Mouse (Mus musculus): Measurements from ENCODE around the gene Gpn3. TPM values are rescaled to one million over a fixed set of nuclear protein-coding genes. Genes with fewer than 3 reads are reported as not detected.

Gpn3 gene
- polyA plus RNA-seq (2014; fragmentation: Nextera tagmentation; extraction: Ambion mirVana): 65.0 and 77.7 TPM in 2 replicates

- ATAC-seq (replicated peaks; ENCODE audit: low FRiP score): peak; percentile 80
- peak; percentile 91 for DNase-seq (ENCODE audit: low spot score)
- WGBS: under 1% methylated on average over 29 of the region's 46 CpGs
Observed at GRCm38 (mm10) chr5:122371591-122372191, at the start of gene Gpn3. Gene Gpn3, plus strand, starts transcription at chr5:122371876.

GRCm38 (mm10) chr5:122323523-122323922 is 48.2 kb upstream of the Gpn3 start:
- Histone ChIP-seq H3K27ac (ENCODE audit: low read depth, low read length) (no peak overlapping the region), H3K4me1 (replicated peaks; ENCODE audit: control insufficient read depth, insufficient read depth, low read length) (no peaks in the 10 kb centered on the region), H3K9ac (ENCODE audit: low read length) (no peak overlapping the region), H3K4me2 (ENCODE audit: low read depth, low read length, severe bottlenecking) (no peak overlapping the region), H3K27me3 (ENCODE audit: control insufficient read depth, insufficient read depth, low read length) (no peaks in the 10 kb centered on the region), H3K36me3 (ENCODE audit: control insufficient read depth, insufficient read depth, low read length) (no peaks in the 10 kb centered on the region; the same call in 1 of the 2 replicates), H3K9me3 (ENCODE audit: control insufficient read depth, low read length) (no peaks in the 10 kb centered on the region), H3K4me3 (ENCODE audit: low read depth, low read length) (no peak overlapping the region)
- ATAC-seq (replicated peaks; ENCODE audit: low FRiP score): no peak
- WGBS: 64% methylated on average over 8 of the region's 8 CpGs
- DNase-seq (ENCODE audit: low spot score): peak; percentile 60

More at GRCm38 (mm10) chr5:122371591-122372191, at the start of gene Gpn3:
- Histone ChIP-seq H3K27ac (ENCODE audit: low read depth, low read length) (peak within 1 kb of the TSS; percentile 96), H3K4me1 (replicated peaks; ENCODE audit: control insufficient read depth, insufficient read depth, low read length) (no peaks in the 10 kb centered on the region; the same call in 1 of the 2 replicates), H3K36me3 (ENCODE audit: control insufficient read depth, insufficient read depth, low read length) (peaks cover 4% of the 10 kb centered on the region), H3K9me3 (ENCODE audit: control insufficient read depth, low read length) (no peaks in the 10 kb centered on the region), H3K4me3 (ENCODE audit: low read depth, low read length) (peak within 1 kb of the TSS; percentile 74), H3K9ac (ENCODE audit: low read length) (peak within 1 kb of the TSS; percentile 81), H3K4me2 (ENCODE audit: low read depth, low read length, severe bottlenecking) (peak within 1 kb of the TSS; percentile 71), H3K27me3 (ENCODE audit: control insufficient read depth, insufficient read depth, low read length) (no peaks in the 10 kb centered on the region)

- H3K4me3 ChIP-seq (ENCODE audit: low read depth, low read length): no peak overlapping the region
- no peaks in the 10 kb centered on the region for H3K9me3 ChIP-seq (ENCODE audit: control insufficient read depth, low read length)
- no peak overlapping the region for H3K9ac ChIP-seq (ENCODE audit: low read length)
- H3K4me2 ChIP-seq (ENCODE audit: low read depth, low read length, severe bottlenecking): no peak overlapping the region
- H3K27me3 ChIP-seq (ENCODE audit: control insufficient read depth, insufficient read depth, low read length): no peaks in the 10 kb centered on the region
- no peaks in the 10 kb centered on the region for H3K4me1 ChIP-seq (replicated peaks; ENCODE audit: control insufficient read depth, insufficient read depth, low read length)
- H3K36me3 ChIP-seq (ENCODE audit: control insufficient read depth, insufficient read depth, low read length): no peaks in the 10 kb centered on the region; the same call in 1 of the 2 replicates
- DNase-seq (ENCODE audit: low spot score): no peak
- WGBS: 92% methylated on average over 23 of the region's 23 CpGs
- no peak overlapping the region for H3K27ac ChIP-seq (ENCODE audit: low read depth, low read length)
- no peak for ATAC-seq (replicated peaks; ENCODE audit: low FRiP score)
Observed at GRCm38 (mm10) chr5:122324608-122325431, 46.9 kb upstream of the Gpn3 start.

- no peaks in the 10 kb centered on the region for H3K9me3 ChIP-seq (ENCODE audit: control insufficient read depth, low read length)
- H3K36me3 ChIP-seq (ENCODE audit: control insufficient read depth, insufficient read depth, low read length): no peaks in the 10 kb centered on the region; the same call in 1 of the 2 replicates
- no peaks in the 10 kb centered on the region for H3K4me1 ChIP-seq (replicated peaks; ENCODE audit: control insufficient read depth, insufficient read depth, low read length)
- H3K9ac ChIP-seq (ENCODE audit: low read length): no peak overlapping the region
- 88% methylated on average over 8 of the region's 8 CpGs for WGBS
- no peaks in the 10 kb centered on the region for H3K27me3 ChIP-seq (ENCODE audit: control insufficient read depth, insufficient read depth, low read length)
- H3K27ac ChIP-seq (ENCODE audit: low read depth, low read length): no peak overlapping the region
- no peak overlapping the region for H3K4me2 ChIP-seq (ENCODE audit: low read depth, low read length, severe bottlenecking)
- ATAC-seq (replicated peaks; ENCODE audit: low FRiP score) (no peak), DNase-seq (ENCODE audit: low spot score) (no peak)
- H3K4me3 ChIP-seq (ENCODE audit: low read depth, low read length): no peak overlapping the region
Observed at GRCm38 (mm10) chr5:122325477-122325876, 46.2 kb upstream of the Gpn3 start.

GRCm38 (mm10) chr5:122327283-122327682 is 44.4 kb upstream of the Gpn3 start:
- DNase-seq (ENCODE audit: low spot score): no peak
- no peak for ATAC-seq (replicated peaks; ENCODE audit: low FRiP score)
- no peaks in the 10 kb centered on the region; the same call in 1 of the 2 replicates for H3K36me3 ChIP-seq (ENCODE audit: control insufficient read depth, insufficient read depth, low read length)
- H3K4me3 ChIP-seq (ENCODE audit: low read depth, low read length): no peak overlapping the region
- no peak overlapping the region for H3K4me2 ChIP-seq (ENCODE audit: low read depth, low read length, severe bottlenecking)
- H3K4me1 ChIP-seq (replicated peaks; ENCODE audit: control insufficient read depth, insufficient read depth, low read length): no peaks in the 10 kb centered on the region
- no peak overlapping the region for H3K27ac ChIP-seq (ENCODE audit: low read depth, low read length)
- H3K9me3 ChIP-seq (ENCODE audit: control insufficient read depth, low read length): no peaks in the 10 kb centered on the region
- 97% methylated on average over 3 of the region's 3 CpGs for WGBS
- no peak overlapping the region for H3K9ac ChIP-seq (ENCODE audit: low read length)
- H3K27me3 ChIP-seq (ENCODE audit: control insufficient read depth, insufficient read depth, low read length): no peaks in the 10 kb centered on the region

GRCm38 (mm10) chr5:122330269-122330668 is 41.4 kb upstream of the Gpn3 start:
- H3K9ac ChIP-seq (ENCODE audit: low read length): no peak overlapping the region
- ATAC-seq (replicated peaks; ENCODE audit: low FRiP score) (no peak), DNase-seq (ENCODE audit: low spot score) (no peak)
- H3K4me3 ChIP-seq (ENCODE audit: low read depth, low read length): no peak overlapping the region
- H3K36me3 ChIP-seq (ENCODE audit: control insufficient read depth, insufficient read depth, low read length): no peaks in the 10 kb centered on the region
- H3K4me1 ChIP-seq (replicated peaks; ENCODE audit: control insufficient read depth, insufficient read depth, low read length): no peaks in the 10 kb centered on the region
- no peak overlapping the region for H3K4me2 ChIP-seq (ENCODE audit: low read depth, low read length, severe bottlenecking)
- 94% methylated on average over 4 of the region's 4 CpGs for WGBS
- H3K27me3 ChIP-seq (ENCODE audit: control insufficient read depth, insufficient read depth, low read length): no peaks in the 10 kb centered on the region
- H3K27ac ChIP-seq (ENCODE audit: low read depth, low read length): no peak overlapping the region
- H3K9me3 ChIP-seq (ENCODE audit: control insufficient read depth, low read length): no peaks in the 10 kb centered on the region

GRCm38 (mm10) chr5:122334682-122335081 is 37.0 kb upstream of the Gpn3 start:
- H3K27me3 ChIP-seq (ENCODE audit: control insufficient read depth, insufficient read depth, low read length): no peaks in the 10 kb centered on the region
- H3K36me3 ChIP-seq (ENCODE audit: control insufficient read depth, insufficient read depth, low read length): no peaks in the 10 kb centered on the region
- ATAC-seq (replicated peaks; ENCODE audit: low FRiP score) (no peak), DNase-seq (ENCODE audit: low spot score) (no peak)
- no peaks in the 10 kb centered on the region for H3K9me3 ChIP-seq (ENCODE audit: control insufficient read depth, low read length)
- 86% methylated on average over 3 of the region's 3 CpGs for WGBS
- H3K4me1 ChIP-seq (replicated peaks; ENCODE audit: control insufficient read depth, insufficient read depth, low read length): no peaks in the 10 kb centered on the region
- H3K4me3 ChIP-seq (ENCODE audit: low read depth, low read length): no peak overlapping the region
- no peak overlapping the region for H3K27ac ChIP-seq (ENCODE audit: low read depth, low read length)
- H3K4me2 ChIP-seq (ENCODE audit: low read depth, low read length, severe bottlenecking): no peak overlapping the region
- no peak overlapping the region for H3K9ac ChIP-seq (ENCODE audit: low read length)

- Histone ChIP-seq H3K9ac (ENCODE audit: low read length) (no peak overlapping the region), H3K27ac (ENCODE audit: low read depth, low read length) (no peak overlapping the region), H3K4me3 (ENCODE audit: low read depth, low read length) (no peak overlapping the region), H3K27me3 (ENCODE audit: control insufficient read depth, insufficient read depth, low read length) (no peaks in the 10 kb centered on the region), H3K4me1 (replicated peaks; ENCODE audit: control insufficient read depth, insufficient read depth, low read length) (no peaks in the 10 kb centered on the region), H3K36me3 (ENCODE audit: control insufficient read depth, insufficient read depth, low read length) (no peaks in the 10 kb centered on the region), H3K4me2 (ENCODE audit: low read depth, low read length, severe bottlenecking) (no peak overlapping the region), H3K9me3 (ENCODE audit: control insufficient read depth, low read length) (no peaks in the 10 kb centered on the region)
- DNase-seq (ENCODE audit: low spot score) (no peak), ATAC-seq (replicated peaks; ENCODE audit: low FRiP score) (no peak)
- WGBS: 89% methylated on average over 7 of the region's 7 CpGs
Observed at GRCm38 (mm10) chr5:122336554-122337294, 35.0 kb upstream of the Gpn3 start.

Measured in forebrain, embryonic 11.5 days (tissue).